Mouse (Mus musculus) adrenal gland, adult 8-10 months (tissue): ENCODE measurements around the gene Lrmda. TPM values are rescaled to one million over a fixed set of nuclear protein-coding genes. Genes with fewer than 3 reads are reported as not detected.

Source experiments
- DNase-seq: peaks from one replicate; pipeline ENCODE4 v3.0.0; 2022
- total RNA-seq, 4 experiments: library from RNA; stranded (reverse); gene quantifications; 2 replicates each; pipeline ENCODE4 v1.2.4; 2022

Gene Lrmda
- total RNA-seq, 4 experiments from 2014 or later = 3.4 to 8.5 (median 5.7) TPM

DNA sequence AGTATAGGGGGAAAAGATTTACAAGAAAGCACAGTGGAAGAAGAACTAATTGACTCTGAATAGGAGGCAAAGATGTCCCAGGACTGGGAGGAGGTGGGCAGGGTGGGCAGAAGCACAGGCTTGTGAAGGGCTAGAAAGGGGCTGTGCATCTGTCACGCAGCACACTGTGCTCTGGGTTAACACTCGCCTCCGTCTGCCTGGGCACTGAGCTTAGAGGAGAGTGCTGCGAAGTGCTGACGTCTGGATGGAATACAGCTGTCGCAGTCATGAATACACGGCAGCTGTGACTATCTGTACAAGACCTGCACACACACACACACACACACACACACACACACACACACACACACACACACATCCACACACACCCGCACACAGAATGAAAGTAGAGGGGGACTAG is 73.6 kb downstream of the Lrmda start:
- DNase-seq = no peak

DNA sequence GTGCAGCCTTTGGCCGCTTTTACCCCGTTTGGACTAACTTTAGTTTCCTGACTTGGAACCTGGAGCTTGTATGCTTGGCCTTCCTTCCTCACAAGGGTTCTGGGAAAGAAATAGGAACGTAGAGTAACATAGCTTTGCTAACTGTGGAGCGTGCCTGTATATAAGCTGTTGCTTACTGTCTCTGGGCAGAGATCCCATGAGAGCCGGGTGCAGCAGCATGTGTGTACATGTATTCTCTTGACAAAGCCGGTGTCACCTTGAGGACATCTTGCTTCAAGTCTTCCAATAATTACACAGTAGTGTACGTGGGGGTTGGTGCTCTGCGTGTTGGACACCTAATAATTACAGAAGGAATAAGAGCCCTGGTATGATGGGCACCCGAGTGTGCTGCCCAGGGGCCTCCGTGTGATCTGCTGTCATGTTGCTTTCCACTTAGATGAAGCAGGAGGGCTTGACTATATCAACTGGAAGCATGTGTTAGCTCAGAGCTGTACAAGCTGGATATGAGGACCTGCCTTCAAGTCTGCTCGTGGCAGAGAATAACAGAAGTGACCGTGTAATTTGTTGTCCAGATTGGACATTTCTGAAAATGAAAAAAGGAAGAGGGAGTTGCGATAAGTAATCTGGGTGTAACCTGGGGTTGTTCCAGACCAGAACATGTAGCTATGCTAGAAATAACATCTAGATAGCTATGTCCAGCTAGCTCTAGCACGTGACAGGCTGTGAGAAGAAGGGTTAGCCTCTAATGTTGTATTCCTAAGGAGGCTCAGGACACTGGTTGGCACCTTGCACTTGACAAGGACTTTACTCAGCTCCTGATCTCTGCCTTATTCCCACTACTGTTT is 82.7 kb downstream of the Lrmda start:
- no peak for DNase-seq

DNA sequence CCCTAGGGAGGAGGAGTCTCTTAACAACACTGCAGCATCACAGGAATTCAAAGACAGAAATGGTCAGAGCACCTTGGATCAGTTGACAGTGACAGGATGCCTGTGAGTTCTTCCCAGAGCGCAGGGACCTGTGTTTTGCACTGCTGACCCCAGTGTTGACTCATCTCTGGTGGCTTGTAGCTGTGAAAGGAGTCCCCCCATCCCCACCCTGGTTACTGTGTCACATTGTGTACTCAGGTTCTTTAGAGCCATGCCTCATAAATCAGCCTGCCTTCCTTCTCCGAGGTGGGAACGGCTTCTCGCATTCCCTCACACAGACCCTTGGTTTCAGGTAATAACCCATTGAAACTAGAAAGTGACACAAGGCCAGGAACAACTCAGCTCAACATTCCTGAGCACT is 86.3 kb downstream of the Lrmda start:
- DNase-seq = no peak

DNA sequence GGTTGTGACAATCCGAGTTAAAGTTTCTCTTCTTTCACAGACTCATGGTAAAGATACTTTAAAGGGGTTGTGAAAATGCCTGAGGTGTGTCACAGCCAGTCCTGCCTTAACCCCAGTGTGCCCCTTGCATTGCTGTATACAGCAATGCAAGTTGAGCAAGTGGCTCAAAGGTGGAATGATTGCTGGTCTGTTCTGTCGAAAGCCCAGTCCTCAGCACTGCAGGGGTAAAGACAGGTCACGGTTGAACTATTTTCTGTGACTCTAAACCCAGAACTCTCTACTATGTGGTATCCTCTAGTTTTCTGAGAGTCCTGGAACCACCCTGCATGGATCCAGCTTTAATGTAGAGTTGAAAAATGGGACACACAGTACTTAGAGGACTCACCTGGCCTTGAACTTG is 87.3 kb downstream of the Lrmda start:
- no peak for DNase-seq

DNA sequence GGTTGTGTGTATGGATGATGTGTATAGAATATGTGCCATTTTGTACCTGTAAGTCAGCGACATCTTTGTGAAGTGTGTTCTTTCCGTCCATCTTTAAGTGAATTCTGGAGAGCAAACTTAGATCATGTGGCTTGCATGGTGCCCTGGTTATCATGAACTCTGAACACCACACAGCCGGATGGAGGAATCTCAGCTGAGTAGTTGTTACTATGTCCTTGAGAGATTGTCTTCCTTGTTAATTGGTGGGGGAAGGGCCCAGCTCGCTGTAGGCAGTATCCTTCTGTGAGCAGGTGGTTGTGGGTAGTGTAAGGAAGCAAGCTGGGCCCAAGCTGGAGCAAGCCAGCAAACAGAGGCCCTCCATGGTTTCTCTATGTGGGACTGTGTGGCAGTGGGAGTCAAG is 89.9 kb downstream of the Lrmda start:
- DNase-seq = no peak

DNA sequence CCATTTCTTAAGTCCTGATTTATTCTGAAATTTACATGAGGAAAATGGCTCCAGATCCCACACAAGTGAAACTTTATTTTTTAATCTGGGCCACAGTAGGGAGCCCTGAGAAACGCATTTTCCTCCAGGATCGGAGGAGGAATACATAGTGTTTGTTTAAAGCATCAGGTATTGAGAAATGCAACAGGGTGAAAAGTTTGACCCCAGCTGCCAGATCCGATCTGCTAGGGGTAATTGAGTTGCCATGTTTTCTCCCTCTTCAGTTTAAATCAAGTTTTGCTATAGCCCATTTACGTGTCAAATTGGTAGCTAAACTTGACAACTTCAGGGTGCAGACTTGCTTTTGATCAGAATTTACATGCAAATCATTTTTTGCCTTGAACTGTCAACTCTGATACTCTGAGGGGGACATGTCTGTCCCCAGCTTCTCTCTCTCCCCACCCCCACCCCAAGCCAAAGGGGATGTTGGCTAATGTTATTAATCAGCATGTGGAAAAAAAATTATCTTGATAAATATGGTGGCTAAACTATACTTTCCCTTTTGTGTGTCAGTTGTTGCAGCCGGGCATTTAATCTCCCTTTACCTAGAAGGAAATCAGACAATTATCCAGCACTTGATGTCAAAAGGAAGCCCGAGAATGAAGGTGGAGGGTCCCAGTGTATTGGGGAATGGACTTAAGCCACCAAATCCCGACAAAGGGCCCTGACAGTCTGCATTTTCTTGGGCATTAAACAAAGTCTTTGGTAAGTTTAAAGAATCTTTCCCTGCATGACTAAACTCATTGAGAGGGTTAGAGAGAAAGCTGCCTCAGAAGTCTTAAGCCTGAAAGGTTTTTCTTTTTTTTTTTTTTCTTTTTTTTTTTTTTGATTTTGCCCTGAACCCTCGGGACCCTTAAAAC is 94.2 kb downstream of the Lrmda start:
- no peak for DNase-seq

DNA sequence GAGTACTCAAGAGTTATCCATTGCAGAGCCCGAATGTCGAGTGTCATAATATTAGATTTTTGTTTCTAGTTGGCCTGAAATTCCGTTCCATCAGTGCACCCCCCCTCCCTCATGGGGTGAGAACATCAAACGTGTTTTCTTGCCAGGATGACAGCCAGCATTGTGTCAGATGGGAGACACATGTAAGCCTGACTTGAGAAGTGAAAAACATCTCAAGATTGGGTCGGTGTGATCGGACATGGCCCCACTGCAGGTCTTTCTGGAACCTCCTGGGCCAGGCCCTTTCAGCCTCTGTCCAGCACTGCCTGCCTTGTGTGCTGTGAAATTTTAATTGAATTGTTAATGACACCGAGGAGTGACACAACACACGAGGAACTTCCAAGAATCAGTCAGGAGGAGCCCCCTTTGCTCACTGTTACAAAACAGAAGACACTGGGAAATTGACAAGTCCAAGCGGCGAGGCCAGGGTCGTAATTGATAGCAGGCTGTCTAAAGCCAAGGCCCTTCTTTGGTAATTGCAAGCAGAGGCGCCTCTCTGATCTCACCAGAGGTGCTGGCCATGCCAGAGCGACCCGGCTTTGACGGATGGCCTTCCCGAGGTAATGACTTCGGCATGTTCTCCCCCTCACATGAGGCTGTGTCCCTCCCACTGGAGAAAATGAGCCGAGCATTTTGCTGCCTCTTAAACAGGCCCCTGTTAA is 95.3 kb downstream of the Lrmda start:
- peak; percentile 7 for DNase-seq

DNA sequence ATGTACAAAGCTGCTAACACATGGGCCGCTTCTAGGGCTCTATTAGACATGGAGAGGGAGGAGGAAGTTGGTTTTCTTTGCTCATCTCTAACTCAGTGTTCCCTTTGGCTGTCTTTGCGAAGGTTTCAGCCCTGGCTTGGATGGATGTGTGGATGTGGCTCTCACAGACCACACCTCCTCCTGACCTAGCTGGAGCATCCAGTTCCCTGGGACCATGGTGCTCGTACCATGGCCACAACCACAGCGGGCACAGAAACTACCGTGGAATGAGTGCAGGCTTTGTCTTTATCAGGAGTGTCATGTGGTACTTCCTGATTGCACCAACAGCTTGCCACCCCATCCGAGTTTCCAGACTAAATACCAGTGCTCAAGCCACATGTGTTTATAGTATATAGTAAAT is 98.6 kb downstream of the Lrmda start:
- DNase-seq = no peak

DNA sequence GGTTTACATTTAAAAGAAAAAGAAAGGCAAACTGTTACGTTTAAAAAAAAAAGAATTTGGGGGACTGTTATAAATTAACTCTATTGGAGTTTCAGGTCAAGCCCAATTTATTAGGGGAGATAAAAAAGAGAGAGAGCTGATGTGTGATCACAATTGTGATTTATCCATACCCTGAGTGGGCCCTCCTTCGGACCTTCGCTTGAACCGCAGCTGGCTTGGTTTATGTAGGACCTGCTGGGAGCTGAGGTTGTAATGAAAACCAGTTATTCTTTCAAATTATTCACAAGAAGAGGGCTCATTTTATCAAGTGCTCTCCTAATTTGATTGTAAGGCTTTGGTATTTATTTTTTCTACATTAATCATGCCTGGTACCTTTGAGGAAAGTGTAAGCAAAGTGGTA is 99.0 kb downstream of the Lrmda start:
- no peak for DNase-seq

DNA sequence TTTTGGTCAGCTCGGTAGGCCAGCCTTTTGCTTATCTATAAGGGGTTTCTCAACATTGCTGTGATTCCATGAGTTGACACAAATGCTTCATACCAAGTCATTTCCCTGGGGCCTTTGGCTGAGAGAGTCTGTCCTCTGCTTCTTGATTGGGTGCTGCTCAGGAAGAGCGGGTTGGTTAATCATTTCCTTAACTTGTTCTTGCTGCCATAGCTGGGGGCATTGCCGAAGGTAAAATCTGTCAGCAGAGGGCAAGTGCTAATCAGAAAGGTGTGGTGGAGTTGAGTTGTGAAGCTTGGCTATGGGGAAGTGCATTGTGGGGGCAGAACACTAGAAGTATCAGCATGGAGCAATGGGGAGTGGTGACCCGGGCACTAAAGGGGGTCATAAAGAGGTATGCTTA is 106.8 kb downstream of the Lrmda start:
- DNase-seq = no peak

DNA sequence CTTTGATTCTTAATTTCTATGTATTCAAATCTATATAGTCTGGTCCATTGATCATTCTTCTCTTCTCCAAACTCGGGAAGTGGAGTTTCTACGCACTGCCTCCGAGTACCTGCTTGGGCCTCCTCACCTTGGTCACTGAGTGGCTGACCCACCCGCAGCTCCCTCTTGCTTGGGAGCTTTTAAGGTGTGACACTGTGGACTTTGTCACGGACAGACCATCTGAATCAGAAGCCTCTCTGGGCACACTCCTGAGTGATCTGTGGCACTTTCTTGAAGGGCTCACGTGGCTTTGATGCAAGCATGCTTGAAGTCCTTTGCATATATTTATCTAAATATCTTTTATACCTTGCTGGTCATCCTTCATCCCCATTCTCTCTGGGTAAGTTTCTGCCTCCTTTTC is 107.3 kb downstream of the Lrmda start:
- no peak for DNase-seq

DNA sequence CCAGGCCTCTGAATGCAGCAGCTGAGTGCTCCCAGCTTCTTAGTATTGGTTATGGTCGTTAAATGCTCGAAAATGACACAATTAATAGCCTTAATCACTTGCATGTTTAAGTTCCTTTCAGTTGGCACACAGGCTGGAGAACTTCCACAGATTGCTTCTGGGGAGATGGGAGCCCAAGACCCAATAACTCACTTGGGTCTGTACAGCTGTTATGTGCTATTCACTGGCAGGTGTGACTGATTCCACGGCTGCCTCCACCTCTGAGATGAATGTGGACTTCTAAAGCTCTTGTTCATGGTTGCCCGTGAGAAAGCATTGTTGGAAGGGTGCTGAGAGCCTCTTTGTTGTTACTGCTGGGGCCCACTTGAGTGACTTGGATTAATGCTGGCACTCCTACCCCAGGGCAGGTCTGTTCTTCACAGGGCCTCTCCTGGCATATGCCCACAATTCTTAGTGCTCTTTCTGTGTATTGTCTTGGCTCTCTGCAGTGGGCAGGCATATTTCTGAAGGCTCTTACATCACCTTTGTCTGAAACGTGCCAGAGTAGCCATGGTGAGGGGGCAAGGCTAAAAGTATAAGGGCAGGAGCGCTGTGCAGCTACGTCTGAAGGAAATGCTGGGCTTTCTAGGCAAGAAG is 111.6 kb downstream of the Lrmda start:
- no peak for DNase-seq

DNA sequence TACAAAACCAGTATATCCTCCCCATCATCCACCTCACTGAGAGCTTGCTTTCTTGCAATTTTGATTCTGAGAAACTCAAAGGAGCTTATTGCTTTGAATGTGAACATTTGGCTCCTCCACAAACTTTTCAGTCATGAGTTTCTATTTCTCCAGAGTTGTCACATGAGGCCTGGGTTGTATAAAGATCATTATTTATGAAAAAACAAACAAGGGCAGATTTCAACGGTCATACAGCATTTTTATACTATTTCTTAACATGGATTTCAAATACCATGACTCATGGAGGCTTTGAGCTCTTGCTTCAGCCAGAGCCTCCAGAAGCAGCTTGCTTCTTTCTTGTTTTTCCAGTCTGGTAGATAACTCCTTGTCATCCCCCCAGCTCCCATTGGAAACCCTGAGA is 119.8 kb downstream of the Lrmda start:
- DNase-seq = no peak

DNA sequence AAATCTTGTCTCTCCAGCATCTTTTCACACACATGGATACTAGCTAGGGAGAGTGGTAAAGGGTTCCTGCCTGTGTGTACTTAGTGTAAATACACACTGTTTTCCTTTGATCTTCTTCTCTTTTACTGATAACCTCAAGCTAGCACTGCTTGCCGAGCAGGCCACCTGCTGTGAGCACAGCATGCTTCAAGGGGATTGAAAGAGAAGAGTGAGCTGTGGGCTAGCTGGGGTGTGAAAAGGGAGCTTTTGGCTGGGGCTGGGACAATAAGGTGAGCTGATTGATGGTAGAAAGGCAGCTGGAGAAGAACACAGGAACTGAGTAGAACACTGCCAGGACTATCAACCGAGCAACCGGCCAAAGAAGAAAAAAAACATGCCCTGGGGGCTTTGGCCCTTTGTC is 124.5 kb downstream of the Lrmda start:
- no peak for DNase-seq

DNA sequence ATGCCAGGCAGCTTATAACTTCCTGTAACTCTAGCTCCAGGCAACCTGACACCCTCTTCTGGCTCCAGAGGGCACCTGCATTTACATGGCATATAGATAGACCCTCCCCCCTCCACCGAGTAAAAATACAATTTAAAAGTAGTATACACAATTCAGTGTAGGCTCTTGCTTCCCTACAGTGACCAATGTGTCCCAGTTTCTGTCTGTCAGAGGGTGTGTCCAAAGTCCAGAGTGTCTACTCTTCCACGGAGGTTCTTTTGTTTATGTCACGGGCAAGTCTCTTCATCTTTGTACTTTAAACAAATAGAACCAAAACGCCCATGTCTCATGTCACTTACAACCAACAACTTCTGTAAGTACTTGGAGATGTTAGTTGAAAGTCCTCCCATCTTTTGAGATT is 126.4 kb downstream of the Lrmda start:
- DNase-seq = no peak

DNA sequence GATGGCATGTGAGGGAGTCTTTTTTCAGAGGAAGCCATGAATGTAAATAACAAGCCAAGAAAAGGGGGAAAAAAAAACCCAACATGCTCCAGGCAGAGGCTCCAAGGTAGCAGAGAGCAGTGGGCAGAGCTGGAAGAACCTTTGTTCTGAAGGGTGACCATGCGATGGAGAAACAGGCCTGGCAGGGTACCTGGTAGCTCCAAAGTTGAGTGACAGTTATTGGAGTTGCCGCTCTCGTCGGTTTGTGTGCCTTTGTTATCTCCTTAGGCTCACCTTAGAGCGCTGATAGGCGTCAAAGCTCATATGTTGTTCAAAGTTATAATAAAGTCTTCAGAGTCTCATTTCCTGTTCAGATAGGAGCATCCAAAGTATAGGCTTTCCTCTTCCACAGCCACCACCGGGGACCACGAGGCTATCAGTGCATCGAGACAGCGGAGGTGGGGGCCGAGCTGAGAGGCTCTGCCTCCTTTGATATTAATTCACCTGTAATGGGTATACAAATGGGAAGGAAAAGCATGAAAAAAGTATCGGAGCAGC is 127.1 kb downstream of the Lrmda start:
- no peak for DNase-seq

DNA sequence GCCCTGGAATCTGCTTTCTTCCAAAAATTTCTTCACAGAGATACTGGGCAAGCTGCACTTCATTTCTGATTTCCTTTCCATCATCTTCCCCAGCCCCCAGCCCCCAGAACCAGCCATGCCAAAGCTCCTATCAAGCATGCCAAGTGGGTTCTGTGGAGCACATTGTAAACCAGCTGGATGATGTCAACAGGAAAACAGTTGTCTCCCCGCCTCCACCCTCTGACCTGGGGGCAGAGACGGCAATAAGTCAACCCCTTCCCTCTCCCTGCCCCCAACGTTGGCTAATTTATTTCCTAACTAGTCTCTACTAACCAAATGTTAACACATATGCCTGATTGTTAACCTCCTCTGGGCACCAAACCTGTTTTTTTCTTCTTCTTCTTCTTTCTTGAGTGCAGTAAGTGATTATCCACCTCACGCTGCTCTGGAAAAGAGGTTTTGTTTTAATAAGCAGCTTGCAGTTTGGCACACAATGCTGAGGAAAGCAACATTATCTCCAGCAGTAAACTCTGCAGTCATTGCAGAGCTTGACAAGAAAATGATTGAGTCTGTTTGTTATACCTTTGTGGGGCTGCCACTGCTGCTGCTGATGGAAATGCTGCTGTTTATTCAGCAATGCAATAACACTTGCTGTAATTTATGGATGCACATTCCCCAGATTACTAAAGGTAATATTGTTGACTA is 128.0 kb downstream of the Lrmda start:
- DNase-seq = no peak

DNA sequence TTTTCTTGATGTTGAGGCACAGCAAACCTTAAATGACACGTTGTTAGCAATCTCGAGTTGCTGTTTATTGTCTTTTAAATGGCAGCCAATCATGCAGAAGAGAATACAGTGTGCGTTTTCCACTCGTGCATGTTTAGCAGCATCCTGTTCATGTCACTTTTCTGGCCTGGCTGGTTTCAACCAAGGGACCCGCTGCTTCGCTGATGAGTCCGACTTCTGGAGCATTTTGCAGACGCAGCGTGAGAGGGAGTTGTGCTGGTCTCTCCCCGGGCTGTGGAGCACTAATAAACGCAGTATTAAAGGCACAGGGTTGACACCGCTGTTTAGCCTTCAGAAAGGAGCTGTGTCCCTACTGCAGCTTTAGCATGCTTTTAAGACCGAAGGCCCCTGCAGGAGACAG is 133.2 kb downstream of the Lrmda start:
- no peak for DNase-seq

DNA sequence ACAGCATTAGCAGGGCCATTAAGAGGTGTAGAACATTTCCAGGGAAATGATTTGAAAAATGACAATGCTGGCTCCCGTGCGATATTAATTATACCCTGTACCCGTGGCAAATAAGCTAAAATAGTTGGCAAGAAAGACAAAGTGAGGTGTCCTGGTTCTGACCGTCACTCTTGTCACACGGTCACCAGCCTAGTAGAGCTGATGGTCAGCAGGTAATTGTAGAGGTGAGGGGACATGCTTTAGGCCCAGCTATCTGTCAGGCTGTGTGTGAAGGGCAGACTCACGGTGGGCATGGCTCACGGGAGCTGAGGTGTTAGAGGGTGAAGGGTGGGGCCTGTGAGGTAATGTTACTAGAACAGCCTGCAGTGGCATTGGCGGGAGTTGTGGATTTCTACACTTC is 134.6 kb downstream of the Lrmda start:
- DNase-seq = no peak

DNA sequence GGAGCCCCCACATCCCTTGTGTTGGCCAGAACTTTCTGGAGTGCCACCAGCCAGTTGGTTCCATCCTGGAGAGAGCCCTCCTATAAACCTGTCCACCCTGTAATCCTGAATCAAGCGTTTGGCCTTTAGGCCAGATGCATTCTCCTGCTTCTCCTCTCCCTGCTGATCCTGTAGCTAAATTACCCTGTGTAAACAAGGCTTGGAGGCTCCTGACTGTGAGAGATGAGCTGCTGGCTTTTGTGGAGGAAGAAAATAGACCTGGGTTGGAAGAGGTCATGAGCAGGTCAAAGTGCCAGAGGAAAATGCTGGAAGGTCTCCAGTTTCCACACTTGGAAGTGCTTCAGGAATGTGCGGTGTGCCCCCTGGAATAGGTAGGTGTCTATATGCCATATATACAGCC is 135.5 kb downstream of the Lrmda start:
- no peak for DNase-seq

DNA sequence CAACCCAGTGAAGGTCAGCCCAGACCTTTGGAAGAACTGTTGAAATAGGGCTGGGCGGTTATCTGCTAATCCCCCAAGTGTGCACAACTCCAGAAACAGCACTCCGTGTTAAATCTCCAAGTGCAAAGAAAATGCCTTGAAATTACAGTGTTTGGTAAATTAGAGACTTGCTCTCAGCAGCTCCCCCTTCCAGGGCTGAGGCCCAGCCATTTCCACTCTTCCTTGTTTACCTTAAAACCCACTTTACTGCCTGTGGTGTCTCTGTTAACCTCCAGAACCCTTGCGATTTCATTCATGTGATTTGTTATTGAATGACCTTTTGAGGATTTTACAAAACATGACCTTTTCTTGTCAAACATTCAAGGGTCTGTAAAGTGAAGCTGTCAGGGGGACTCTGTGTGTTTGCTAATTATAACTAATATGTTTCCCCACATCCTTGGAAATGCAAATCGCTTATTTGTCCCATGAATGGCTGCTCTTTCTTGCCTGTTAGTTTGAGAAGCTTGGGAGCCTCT is 136.1 kb downstream of the Lrmda start:
- no peak for DNase-seq

DNA sequence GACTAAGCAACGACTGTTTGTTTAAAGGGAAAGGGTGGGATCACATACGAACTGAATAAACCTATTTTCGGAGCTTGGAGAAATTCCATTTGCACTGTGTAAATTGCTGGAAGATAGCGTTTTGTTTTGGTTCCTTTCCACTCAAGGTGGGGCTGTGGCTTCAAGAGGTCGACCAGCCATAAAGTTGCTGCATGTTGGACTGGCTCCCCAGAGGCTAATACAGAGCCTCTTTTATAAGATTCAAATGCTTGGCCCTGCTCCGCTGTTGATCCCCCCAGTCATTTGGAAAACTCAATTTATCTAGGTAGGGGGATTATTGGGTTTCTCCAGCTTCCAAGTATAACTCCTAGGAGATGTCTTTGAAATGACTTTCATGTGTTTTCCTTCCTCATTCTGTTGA is 137.5 kb downstream of the Lrmda start:
- no peak for DNase-seq
